Mouse (Mus musculus): ENCODE results near the gene Tmprss11c. TPM values are rescaled to one million over a fixed set of nuclear protein-coding genes. Genes with fewer than 3 reads are reported as not detected.

Tmprss11c gene
- total RNA-seq (2023), result not detected

GRCm38 (mm10) chr5:86289208-86289607, at the start of gene Tmprss11c:
Tmprss11c (minus strand) TSS chr5:86289308.

GRCm38 (mm10) chr5:86197801-86198200, 91.3 kb downstream of the Tmprss11c start, which contains the start of gene Gnrhr:
Gnrhr (minus strand) TSS chr5:86197901.

Other genes with a start within 250 kb of the Tmprss11c start
- 26.9 TPM for gene Cenpc1, start 223.7 kb downstream of the Tmprss11c start, total RNA-seq (2023)
- 56.6 TPM for gene Stap1, start 217.6 kb downstream of the Tmprss11c start, total RNA-seq (2023)
- gene Uba6, start 116.5 kb downstream of the Tmprss11c start, total RNA-seq (2023), result 14.5 TPM
- gene Gnrhr, start 91.4 kb downstream of the Tmprss11c start, total RNA-seq (2023), result not detected
- not detected for gene Tmprss11d, start 84.1 kb upstream of the Tmprss11c start, total RNA-seq (2023)
- gene Tmprss11a, start 179.7 kb upstream of the Tmprss11c start, total RNA-seq (2023), result not detected
- gene Tmprss11g, start 229.3 kb upstream of the Tmprss11c start, total RNA-seq (2023), result not detected

Data from CD8-positive naive resting alpha-beta T cell, adult 57 days (primary cell).